Mouse (Mus musculus): ENCODE data around the gene Fkbp11. TPM values are rescaled to one million over a fixed set of nuclear protein-coding genes. Genes with fewer than 3 reads are reported as not detected.

The Fkbp11 gene
- 117 and 127 TPM in 2 replicates for polyA plus RNA-seq (2015; fragmentation: Nextera tagmentation; extraction: Ambion mirVana)

DNA sequence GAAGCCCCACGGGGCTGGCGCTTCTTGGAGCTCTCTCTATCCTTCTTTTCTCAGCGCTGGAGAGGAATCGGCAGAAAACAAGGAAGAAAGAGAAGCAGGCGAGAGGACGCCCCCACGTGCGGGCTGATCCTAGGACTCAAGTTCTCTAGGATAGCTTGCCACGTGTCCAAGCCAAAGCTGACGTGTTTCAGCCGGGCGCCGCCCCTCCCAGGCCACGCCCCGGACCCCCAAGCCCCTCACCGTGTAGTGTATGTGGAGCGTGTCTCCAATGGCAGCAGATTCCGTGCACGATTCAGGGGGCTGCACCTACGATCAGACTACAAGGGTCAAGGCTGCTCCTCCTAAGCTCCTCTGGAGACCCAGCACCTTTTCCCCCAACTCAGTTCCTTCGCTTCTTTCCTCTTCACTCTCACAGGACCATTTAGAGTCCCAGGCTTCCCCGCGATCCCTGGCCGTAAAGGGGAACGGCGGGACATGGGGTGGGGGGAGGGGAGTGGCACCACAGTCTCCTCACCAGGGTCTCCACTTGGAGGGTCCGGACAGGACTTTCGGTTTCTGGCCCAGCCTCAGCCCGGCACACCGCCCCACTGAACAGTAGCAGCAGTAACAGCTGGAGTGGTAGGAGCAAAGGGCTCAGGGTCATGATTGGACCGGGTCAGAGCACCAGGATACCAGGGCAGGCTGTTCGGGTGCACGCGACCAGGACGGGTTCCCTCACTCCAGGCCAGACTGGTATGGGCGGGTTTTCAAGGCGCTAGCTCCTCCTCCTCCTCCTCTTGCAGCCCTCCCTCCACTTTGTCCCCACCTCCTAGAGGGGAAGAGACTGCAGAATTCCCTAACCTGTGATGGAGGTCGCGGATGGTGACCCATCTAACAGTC, at the start of gene Fkbp11:
TSS of gene Fkbp11 (minus strand) at position 756 of the 879 bp plus-strand sequence.
- peaks cover 3% of the 10 kb centered on the region; the same call in 1 of the 2 replicates for H3K4me1 ChIP-seq (replicated peaks; ENCODE audit: control insufficient read depth, insufficient read depth)
- 1% methylated on average over 39 of the region's 39 CpGs for WGBS
- no peaks in the 10 kb centered on the region for H3K9me3 ChIP-seq (ENCODE audit: control insufficient read depth, low read length)
- H3K27me3 ChIP-seq (ENCODE audit: control insufficient read depth, insufficient read depth, low read length): no peaks in the 10 kb centered on the region
- peak; percentile 87 for ATAC-seq (ENCODE audit: low FRiP score, low TSS enrichment)
- H3K4me3 ChIP-seq (ENCODE audit: low read depth, low read length): peak within 1 kb of the TSS; percentile 59
- H3K36me3 ChIP-seq (ENCODE audit: control insufficient read depth, insufficient read depth, low read length): no peaks in the 10 kb centered on the region
- peak within 1 kb of the TSS; percentile 66 for H3K9ac ChIP-seq (ENCODE audit: low read length)
- TF ChIP-seq EP300 (optimal IDR thresholded peaks at IDR 0.05): no peak
- no peak for TF ChIP-seq CTCF (IDR thresholded peaks at IDR 0.05; ENCODE audit: low read depth)
- H3K27ac ChIP-seq (replicated peaks): peak within 1 kb of the TSS; percentile 13; the same call in 1 of the 2 replicates
- DNase-seq (ENCODE audit: low spot score): peak; percentile 80
- H3K4me2 ChIP-seq (replicated peaks; ENCODE audit: low read depth): peak within 1 kb of the TSS; percentile 98

GRCm38 (mm10) chr15:98777762-98778161, 49.8 kb upstream of the Fkbp11 start, which contains the start of gene Wnt10b:
Gene Wnt10b (minus strand): TSS chr15:98778150.
- Histone ChIP-seq H3K36me3 (ENCODE audit: control insufficient read depth, insufficient read depth, low read length) (no peaks in the 10 kb centered on the region), H3K27me3 (ENCODE audit: control insufficient read depth, insufficient read depth, low read length) (peaks cover 31% of the 10 kb centered on the region; the same call in 1 of the 2 replicates), H3K4me3 (ENCODE audit: low read depth, low read length) (peak within 1 kb of the TSS; percentile 31), H3K9ac (ENCODE audit: low read length) (no peak within 1 kb of the TSS), H3K4me2 (replicated peaks; ENCODE audit: low read depth) (peak within 1 kb of the TSS; percentile 46), H3K4me1 (replicated peaks; ENCODE audit: control insufficient read depth, insufficient read depth) (peaks cover 5% of the 10 kb centered on the region; the same call in 1 of the 2 replicates), H3K9me3 (ENCODE audit: control insufficient read depth, low read length) (no peaks in the 10 kb centered on the region), H3K27ac (replicated peaks) (no peak within 1 kb of the TSS)
- WGBS: 1% methylated on average over 31 of the region's 33 CpGs
- TF ChIP-seq EP300 (optimal IDR thresholded peaks at IDR 0.05) (no peak), CTCF (IDR thresholded peaks at IDR 0.05; ENCODE audit: low read depth) (no peak)
- ATAC-seq (ENCODE audit: low FRiP score, low TSS enrichment) (no peak), DNase-seq (ENCODE audit: low spot score) (peak; percentile 43)

- no peaks in the 10 kb centered on the region for H3K9me3 ChIP-seq (ENCODE audit: control insufficient read depth, low read length)
- 7% methylated on average over 19 of the region's 19 CpGs for WGBS
- H3K4me1 ChIP-seq (replicated peaks; ENCODE audit: control insufficient read depth, insufficient read depth): peaks cover 5% of the 10 kb centered on the region; the same call in 1 of the 2 replicates
- no peak for TF ChIP-seq EP300 (optimal IDR thresholded peaks at IDR 0.05)
- no peak for TF ChIP-seq CTCF (IDR thresholded peaks at IDR 0.05; ENCODE audit: low read depth)
- no peaks in the 10 kb centered on the region for H3K36me3 ChIP-seq (ENCODE audit: control insufficient read depth, insufficient read depth, low read length)
- peak overlapping the region; percentile 41; the same call in 1 of the 2 replicates for H3K4me2 ChIP-seq (replicated peaks; ENCODE audit: low read depth)
- peaks cover 31% of the 10 kb centered on the region; the same call in 1 of the 2 replicates for H3K27me3 ChIP-seq (ENCODE audit: control insufficient read depth, insufficient read depth, low read length)
- DNase-seq (ENCODE audit: low spot score) (peak; percentile 15), ATAC-seq (ENCODE audit: low FRiP score, low TSS enrichment) (no peak; the same call in 1 of the 2 replicates)
- H3K4me3 ChIP-seq (ENCODE audit: low read depth, low read length): peak overlapping the region; percentile 15; the same call in 1 of the 2 replicates
- no peak overlapping the region for H3K9ac ChIP-seq (ENCODE audit: low read length)
- no peak overlapping the region for H3K27ac ChIP-seq (replicated peaks)
Observed at GRCm38 (mm10) chr15:98777005-98777616, 49.1 kb upstream of the Fkbp11 start.

- Histone ChIP-seq H3K36me3 (ENCODE audit: control insufficient read depth, insufficient read depth, low read length) (no peaks in the 10 kb centered on the region), H3K9ac (ENCODE audit: low read length) (0 out of 2 replicates have a peak overlapping the region, but pooled peaks have one; percentile 27), H3K27me3 (ENCODE audit: control insufficient read depth, insufficient read depth, low read length) (peaks cover 31% of the 10 kb centered on the region; the same call in 1 of the 2 replicates), H3K4me2 (replicated peaks; ENCODE audit: low read depth) (peak overlapping the region; percentile 41), H3K4me1 (replicated peaks; ENCODE audit: control insufficient read depth, insufficient read depth) (peaks cover 5% of the 10 kb centered on the region; the same call in 1 of the 2 replicates), H3K27ac (replicated peaks) (no peak overlapping the region), H3K4me3 (ENCODE audit: low read depth, low read length) (peak overlapping the region; percentile 15), H3K9me3 (ENCODE audit: control insufficient read depth, low read length) (no peaks in the 10 kb centered on the region)
- peak; percentile 45; the same call in 1 of the 2 replicates for TF ChIP-seq CTCF (IDR thresholded peaks at IDR 0.05; ENCODE audit: low read depth)
- TF ChIP-seq EP300 (optimal IDR thresholded peaks at IDR 0.05): no peak
- WGBS: 3% methylated on average over 45 of the region's 62 CpGs
- DNase-seq (ENCODE audit: low spot score) (peak; percentile 73), ATAC-seq (ENCODE audit: low FRiP score, low TSS enrichment) (0 out of 2 replicates have a peak, but pooled peaks have one; percentile 45)
Observed at GRCm38 (mm10) chr15:98776280-98777004, 48.4 kb upstream of the Fkbp11 start.

GRCm38 (mm10) chr15:98775533-98775932, 47.5 kb upstream of the Fkbp11 start:
- no peak overlapping the region for H3K4me3 ChIP-seq (ENCODE audit: low read depth, low read length)
- H3K4me1 ChIP-seq (replicated peaks; ENCODE audit: control insufficient read depth, insufficient read depth): peaks cover 5% of the 10 kb centered on the region; the same call in 1 of the 2 replicates
- no peak overlapping the region for H3K4me2 ChIP-seq (replicated peaks; ENCODE audit: low read depth)
- TF ChIP-seq CTCF (IDR thresholded peaks at IDR 0.05; ENCODE audit: low read depth) (no peak), EP300 (optimal IDR thresholded peaks at IDR 0.05) (no peak)
- no peak overlapping the region for H3K27ac ChIP-seq (replicated peaks)
- WGBS: 13% methylated on average over 5 of the region's 5 CpGs
- no peak overlapping the region for H3K9ac ChIP-seq (ENCODE audit: low read length)
- DNase-seq (ENCODE audit: low spot score): no peak
- peaks cover 28% of the 10 kb centered on the region; the same call in 1 of the 2 replicates for H3K27me3 ChIP-seq (ENCODE audit: control insufficient read depth, insufficient read depth, low read length)
- no peaks in the 10 kb centered on the region for H3K9me3 ChIP-seq (ENCODE audit: control insufficient read depth, low read length)
- H3K36me3 ChIP-seq (ENCODE audit: control insufficient read depth, insufficient read depth, low read length): no peaks in the 10 kb centered on the region
- ATAC-seq (ENCODE audit: low FRiP score, low TSS enrichment): no peak

Measured in stomach, postnatal 0 days (tissue).